Mouse (Mus musculus): ENCODE results near the gene Gm49630. TPM values are rescaled to one million over a fixed set of nuclear protein-coding genes. Genes with fewer than 3 reads are reported as not detected.
"Not testable (repeated sequence)": the region's sequence is repeated elsewhere in the genome, so short reads cannot be mapped to it uniquely, and the experiment has no call there.

Gene Gm49630
- polyA plus RNA-seq, 1 experiment from 2014 or later = not detected

DNA sequence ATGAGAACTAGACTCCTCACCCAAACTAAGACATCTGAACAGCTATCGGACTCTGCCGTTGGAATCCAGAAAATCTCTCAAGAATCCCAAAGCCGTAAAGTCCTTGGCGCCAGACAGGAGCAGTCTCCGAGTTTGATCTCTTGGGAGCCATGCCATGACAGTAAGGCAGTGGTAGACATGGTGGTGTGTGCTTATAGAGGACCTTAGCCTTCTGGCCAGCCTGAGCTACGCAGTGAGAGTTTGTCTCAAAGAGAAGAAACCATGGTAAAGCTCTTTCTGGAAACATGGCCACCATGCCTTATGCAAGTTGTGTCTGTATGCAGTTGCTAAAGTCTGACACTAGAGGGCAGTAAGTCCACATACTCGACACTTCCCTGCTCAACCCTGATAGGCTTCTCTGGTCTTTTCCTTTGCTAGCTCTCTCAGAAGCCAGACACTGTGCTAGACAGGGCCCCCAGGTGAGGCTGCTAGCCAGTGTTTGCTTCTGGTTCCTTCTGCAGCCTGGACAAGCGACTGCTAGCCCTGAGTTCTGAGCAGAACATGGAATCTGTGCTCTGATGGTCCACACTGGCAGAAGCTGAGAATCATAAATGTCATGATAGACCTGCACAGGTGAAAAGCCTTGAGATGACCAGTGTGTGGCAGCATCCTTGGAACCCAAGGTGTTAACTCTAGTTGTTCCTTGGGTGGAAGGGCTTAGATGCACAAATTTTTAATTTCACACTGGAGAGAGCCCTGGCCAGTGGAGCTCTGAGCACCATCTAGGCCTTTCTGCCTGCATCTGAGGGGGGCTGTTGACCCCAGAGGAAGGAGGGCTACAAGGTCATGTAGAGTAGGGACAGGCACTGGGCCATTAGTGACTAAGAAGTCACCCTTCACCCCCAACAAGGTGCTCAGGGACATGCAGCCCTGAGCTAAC is 65.2 kb downstream of the Gm49630 start:
- not testable (repeated sequence) for DNase-seq (ENCODE audit: low spot score); H3K27me3 ChIP-seq (ENCODE audit: control insufficient read depth, insufficient read depth, low read length); H3K9ac ChIP-seq (ENCODE audit: low read length); H3K27ac ChIP-seq (ENCODE audit: low read depth, low read length); H3K4me3 ChIP-seq (ENCODE audit: low read depth, low read length); H3K4me1 ChIP-seq (replicated peaks; ENCODE audit: control insufficient read depth, insufficient read depth, low read length); H3K9me3 ChIP-seq (ENCODE audit: control insufficient read depth, low read length); H3K4me2 ChIP-seq (ENCODE audit: low read depth, low read length, severe bottlenecking); H3K36me3 ChIP-seq (ENCODE audit: control insufficient read depth, insufficient read depth, low read length)
- WGBS = 66% methylated on average over 8 of the region's 8 CpGs
- ATAC-seq (replicated peaks; ENCODE audit: low FRiP score) = peak; percentile 24; the same call in 1 of the 2 replicates

Other genes with a start within 250 kb of the Gm49630 start
- 25.5 and 27.0 TPM in 2 replicates for gene Rps6ka2, start 201.9 kb downstream of the Gm49630 start, polyA plus RNA-seq (2014; fragmentation: Nextera tagmentation; extraction: Ambion mirVana)
- 0.17 TPM in 1 of 2 replicates, not detected in the other for gene Tcp10a, start 47.3 kb downstream of the Gm49630 start, polyA plus RNA-seq (2014; fragmentation: Nextera tagmentation; extraction: Ambion mirVana)
- gene Ttll2, start 19.3 kb downstream of the Gm49630 start, polyA plus RNA-seq (2014; fragmentation: Nextera tagmentation; extraction: Ambion mirVana) = not detected in 2 replicates
- not detected in 2 replicates for gene Unc93a2, start 13.5 kb upstream of the Gm49630 start, polyA plus RNA-seq (2014; fragmentation: Nextera tagmentation; extraction: Ambion mirVana)

Data from forebrain, embryonic 11.5 days (tissue).